Comparison of ENCODE assay signal across 8 mouse cellular contexts in genomic region chr5:150289611-150290010, GRCm38 (mm10).
DNase-seq lines count a peak whose midpoint lies in the region; ATAC-seq and TF ChIP-seq lines count a peak whose summit lies in the region.

No protein-coding gene starts in this region.

- no peak overlapping the region for H3K27ac ChIP-seq in heart, embryonic 15.5 days
- no peak overlapping the region for H3K27ac ChIP-seq in ES-Bruce4 (ENCODE audit: insufficient read depth, low read length)

- peaks cover 23% of the 10 kb centered on the region for H3K4me1 ChIP-seq in heart, embryonic 15.5 days (replicated peaks)
- no peaks in the 10 kb centered on the region for H3K4me1 ChIP-seq in ES-Bruce4 (ENCODE audit: control insufficient read depth, insufficient read depth, low read length)
- no peaks in the 10 kb centered on the region for H3K4me1 ChIP-seq in megakaryocyte, embryonic 14.5 days

- H3K9ac ChIP-seq in heart, embryonic 15.5 days: no peak overlapping the region
- no peak overlapping the region for H3K9ac ChIP-seq in ES-Bruce4 (ENCODE audit: low read depth, poor library complexity, severe bottlenecking)

- no peak overlapping the region for H3K4me3 ChIP-seq in heart, embryonic 15.5 days
- no peak overlapping the region for H3K4me3 ChIP-seq in ES-Bruce4 (ENCODE audit: low read depth, low read length)
- H3K4me3 ChIP-seq in megakaryocyte, embryonic 14.5 days (replicated peaks): peak overlapping the region; percentile 62

- no peaks in the 10 kb centered on the region for H3K9me3 ChIP-seq in heart, embryonic 15.5 days (replicated peaks)
- no peaks in the 10 kb centered on the region for H3K9me3 ChIP-seq in ES-Bruce4 (replicated peaks; ENCODE audit: control insufficient read depth, insufficient read depth, low read length, poor library complexity, severe bottlenecking)
- H3K9me3 ChIP-seq in megakaryocyte, embryonic 14.5 days: peaks cover 28% of the 10 kb centered on the region

- ATAC-seq in heart, embryonic 15.5 days (replicated peaks; ENCODE audit: insufficient number of reproducible peaks, insufficient read depth, low FRiP score, low read depth): peak; percentile 37

- H3K4me2 ChIP-seq in heart, embryonic 15.5 days: no peak overlapping the region

- no peak for TF ChIP-seq EP300 in ES-Bruce4 (IDR thresholded peaks at IDR 0.05; ENCODE audit: insufficient read depth, low read depth, low read length)

- WGBS in heart, embryonic 15.5 days: 74% methylated on average over 8 of the region's 8 CpGs

- no peaks in the 10 kb centered on the region for H3K36me3 ChIP-seq in heart, embryonic 15.5 days
- no peaks in the 10 kb centered on the region for H3K36me3 ChIP-seq in ES-Bruce4 (ENCODE audit: control insufficient read depth, insufficient read depth, low read length, poor library complexity, severe bottlenecking)
- peaks cover 3% of the 10 kb centered on the region for H3K36me3 ChIP-seq in megakaryocyte, embryonic 14.5 days (replicated peaks; ENCODE audit: low read length)

- no peak for TF ChIP-seq POLR2A in ES-Bruce4 (IDR thresholded peaks at IDR 0.05; ENCODE audit: insufficient read depth, low read length)

- intact Hi-C loops in heart, postnatal 36 days (cut with DNase I): loop anchor here (5.0 kb wide), 1 partner anchor 57 kb away; no protein-coding TSS in a partner anchor

- TF ChIP-seq CTCF in ES-Bruce4 (IDR thresholded peaks at IDR 0.05; ENCODE audit: low read depth, low read length): peak; percentile 62

- DNase-seq in heart, postnatal 36 days: no peak
- DNase-seq in 416B (ENCODE audit: low read depth): peak; percentile 38
- peak; percentile 47 for DNase-seq in heart, postnatal 4 days
- DNase-seq in urinary bladder, postnatal 25 days (ENCODE audit: low spot score): no peak
- no peak for DNase-seq in spleen, postnatal 14 days (ENCODE audit: low spot score in 2 of 2)

- H3K27me3 ChIP-seq in heart, embryonic 15.5 days: no peaks in the 10 kb centered on the region
- H3K27me3 ChIP-seq in ES-Bruce4 (ENCODE audit: control insufficient read depth, insufficient read depth, low read length, poor library complexity, severe bottlenecking): no peaks in the 10 kb centered on the region
- no peaks in the 10 kb centered on the region for H3K27me3 ChIP-seq in megakaryocyte, embryonic 14.5 days (replicated peaks)

Comparison
In these comparisons a context has a peak if more than half of its experiments do, and no peak if none do; other contexts are left out.
1. DNase-seq: peak in 416B (single experiment) and heart, postnatal 4 days (single experiment); none in heart, postnatal 36 days (0 of 2), urinary bladder, postnatal 25 days (single experiment) and spleen, postnatal 14 days (0 of 2).